Mouse (Mus musculus) adrenal gland, adult (tissue): Measurements from ENCODE around the gene Stx1a.

Source experiments
- DNase-seq, 2 experiments: peaks; one replicate each; pipeline ENCODE4 v3.0.0; 2022 to 2023; ENCODE audit warnings: low spot score in 1 of 2; ENCODE audit not compliant: inconsistent age in 2 of 2

The Stx1a gene

GRCm38 (mm10) chr5:135077564-135078481 lies 54.5 kb downstream of the Stx1a start, which contains the start of gene Vps37d:
Vps37d (minus strand) TSS chr5:135078266.
- DNase-seq = peak; percentile 92 to 97

GRCm38 (mm10) chr5:135078482-135078810 lies 55.2 kb downstream of the Stx1a start:
- no peak for DNase-seq

- no peak for DNase-seq
Observed at GRCm38 (mm10) chr5:135079578-135079977, 56.3 kb downstream of the Stx1a start.

- no peak for DNase-seq
Observed at GRCm38 (mm10) chr5:135080539-135080938, 57.3 kb downstream of the Stx1a start.

GRCm38 (mm10) chr5:135086871-135087270 lies 63.6 kb downstream of the Stx1a start:
- DNase-seq = no peak

- DNase-seq = peak in 1 of 2 experiments; percentile 45
Observed at GRCm38 (mm10) chr5:135089653-135090052, 66.4 kb downstream of the Stx1a start, which contains the start of gene Mlxipl. Mlxipl (plus strand) TSS chr5:135089890.
